Mouse (Mus musculus) hindbrain, embryonic 11.5 days (tissue): ENCODE measurements around the gene Gm16181. TPM values are rescaled to one million over a fixed set of nuclear protein-coding genes. Genes with fewer than 3 reads are reported as not detected.

Source experiments
- ATAC-seq: fragments of 200-750 bp; cut with Nextera tagmentation; 2 replicates; pipeline ENCODE4 v1.8.0; 2017; ENCODE audit warnings: mild to moderate bottlenecking, moderate TSS enrichment, moderate library complexity; ENCODE audit not compliant: low FRiP score
- DNase-seq: peaks from one replicate; pipeline ENCODE4 v3.0.0-alpha.2; 2015; ENCODE audit warnings: low spot score
- H3K27ac ChIP-seq: fragments of 300-500 bp; sonication (generic); 2 replicates; pipeline ENCODE4 v1.5.1; 2014; ENCODE audit warnings: mild to moderate bottlenecking, low read depth, low read length
- H3K27me3 ChIP-seq: fragments of 300-500 bp; sonication (generic); 2 replicates; pipeline ENCODE4 v1.6.1; 2014; ENCODE audit warnings: mild to moderate bottlenecking, low read length, moderate library complexity, mixed read lengths; ENCODE audit not compliant: control insufficient read depth, insufficient read depth
- H3K36me3 ChIP-seq: fragments of 300-500 bp; sonication (generic); 2 replicates; pipeline ENCODE4 v1.6.1; 2014; ENCODE audit warnings: mild to moderate bottlenecking, low read length, moderate library complexity, mixed read lengths; ENCODE audit not compliant: control insufficient read depth, insufficient read depth
- H3K4me1 ChIP-seq: fragments of 300-500 bp; sonication (generic); replicated peaks from 2 replicates; pipeline ENCODE4 v1.6.1; 2014; ENCODE audit warnings: low read length, mixed read lengths; ENCODE audit not compliant: control insufficient read depth, insufficient read depth
- H3K4me2 ChIP-seq: fragments of 300-500 bp; sonication (generic); replicated peaks from 2 replicates; pipeline ENCODE4 v1.6.1; 2014; ENCODE audit warnings: mild to moderate bottlenecking, low read depth, low read length
- H3K4me3 ChIP-seq: fragments of 300-500 bp; sonication (generic); 2 replicates; pipeline ENCODE4 v1.5.1; 2014; ENCODE audit warnings: low read depth, low read length
- H3K9ac ChIP-seq: fragments of 300-500 bp; sonication (generic); 2 replicates; pipeline ENCODE4 v1.6.1; 2014; ENCODE audit warnings: low read depth, low read length
- H3K9me3 ChIP-seq: fragments of 300-500 bp; sonication (generic); 2 replicates; pipeline ENCODE4 v1.6.1; 2016; ENCODE audit warnings: low read length; ENCODE audit not compliant: control insufficient read depth
- WGBS: fragments of 180-500 bp; shearing (Covaris S2); extraction: QIAGEN DNeasy Blood & Tissue Kit; methylation state at CpG from one replicate; pipeline ENCODE4 v1.1.7; 2014; 5-methylcytosine and 5-hydroxymethylcytosine counted together
- polyA plus RNA-seq: library from polyadenylated mRNA; unstranded; fragments of >200 nt; fragmentation: Nextera tagmentation; extraction: Ambion mirVana; gene quantifications from 2 replicates; pipeline ENCODE4 v1.2.1, GENCODE M21; 2014

The Gm16181 gene
- polyA plus RNA-seq, 1 experiment from 2014 or later: 0.36 TPM

DNA sequence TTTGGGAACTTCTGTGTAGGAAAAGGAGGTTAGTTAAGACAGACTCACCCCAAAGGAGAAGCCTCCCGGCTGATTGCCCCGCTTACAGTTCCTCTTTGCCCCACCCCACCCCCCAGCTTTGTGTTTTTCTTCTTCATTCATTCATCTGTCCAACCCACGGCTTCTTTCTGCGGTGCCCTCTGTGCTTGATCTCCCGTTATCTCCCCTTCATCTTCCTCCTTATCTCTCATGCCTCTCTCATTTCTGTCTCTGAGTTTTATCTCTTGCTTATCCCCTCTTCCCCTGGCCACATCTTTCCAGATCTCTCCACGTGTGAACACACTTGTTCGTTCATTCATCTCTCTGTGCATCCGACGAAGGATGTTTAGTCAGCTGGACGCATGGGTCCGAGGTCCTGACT lies 19.5 kb upstream of the Gm16181 start:
- ATAC-seq: no peak
- no peak for DNase-seq
- no peaks in the 10 kb centered on the region for H3K36me3 ChIP-seq
- no peak overlapping the region for H3K4me2 ChIP-seq
- H3K27ac ChIP-seq: no peak overlapping the region
- no peaks in the 10 kb centered on the region for H3K4me1 ChIP-seq
- no peaks in the 10 kb centered on the region for H3K9me3 ChIP-seq
- peaks cover 10% of the 10 kb centered on the region for H3K27me3 ChIP-seq
- H3K4me3 ChIP-seq: no peak overlapping the region
- WGBS: 69% methylated on average over 11 of the region's 11 CpGs
- no peak overlapping the region for H3K9ac ChIP-seq

- Histone ChIP-seq H3K9ac (no peak within 1 kb of the TSS), H3K27me3 (peaks cover 6% of the 10 kb centered on the region)
- ATAC-seq: no peak
These were observed 18.8 kb upstream of the Gm16181 start, which contains the start of gene Tnf for GRCm38 (mm10) chr17:35201787-35202186. Gene Tnf (minus strand): TSS chr17:35202007.

GRCm38 (mm10) chr17:35202442-35202841 lies 18.2 kb upstream of the Gm16181 start:
- no peak overlapping the region for H3K9ac ChIP-seq
- 73% methylated on average over 4 of the region's 4 CpGs for WGBS
- H3K9me3 ChIP-seq: no peaks in the 10 kb centered on the region
- DNase-seq (no peak), ATAC-seq (no peak)
- no peaks in the 10 kb centered on the region for H3K4me1 ChIP-seq
- H3K4me2 ChIP-seq: no peak overlapping the region
- H3K4me3 ChIP-seq: no peak overlapping the region
- H3K27me3 ChIP-seq: peaks cover 6% of the 10 kb centered on the region
- no peaks in the 10 kb centered on the region for H3K36me3 ChIP-seq
- no peak overlapping the region for H3K27ac ChIP-seq

More at GRCm38 (mm10) chr17:35201787-35202186, 18.8 kb upstream of the Gm16181 start, which contains the start of gene Tnf:
- Histone ChIP-seq H3K36me3 (no peaks in the 10 kb centered on the region), H3K27ac (no peak within 1 kb of the TSS), H3K4me1 (no peaks in the 10 kb centered on the region), H3K4me3 (no peak within 1 kb of the TSS), H3K4me2 (no peak within 1 kb of the TSS), H3K9me3 (no peaks in the 10 kb centered on the region)
- no peak for DNase-seq
- WGBS: 48% methylated on average over 13 of the region's 13 CpGs

GRCm38 (mm10) chr17:35204494-35205379 lies 15.9 kb upstream of the Gm16181 start, which contains the start of gene Lta:
Gene Lta (minus strand): TSS chr17:35205351.
- 26% methylated on average over 20 of the region's 20 CpGs for WGBS
- H3K27me3 ChIP-seq: peaks cover 2% of the 10 kb centered on the region; the same call in 1 of the 2 replicates
- no peak within 1 kb of the TSS for H3K4me3 ChIP-seq
- H3K4me1 ChIP-seq: no peaks in the 10 kb centered on the region
- no peaks in the 10 kb centered on the region for H3K9me3 ChIP-seq
- no peak within 1 kb of the TSS for H3K4me2 ChIP-seq
- H3K9ac ChIP-seq: no peak within 1 kb of the TSS
- H3K36me3 ChIP-seq: no peaks in the 10 kb centered on the region
- no peak for ATAC-seq
- no peak within 1 kb of the TSS for H3K27ac ChIP-seq
- no peak for DNase-seq

GRCm38 (mm10) chr17:35205380-35205769 lies 15.3 kb upstream of the Gm16181 start:
- Histone ChIP-seq H3K36me3 (no peaks in the 10 kb centered on the region), H3K9ac (no peak overlapping the region), H3K27me3 (peaks cover 2% of the 10 kb centered on the region; the same call in 1 of the 2 replicates), H3K27ac (no peak overlapping the region), H3K4me2 (no peak overlapping the region), H3K4me1 (no peaks in the 10 kb centered on the region), H3K9me3 (no peaks in the 10 kb centered on the region), H3K4me3 (no peak overlapping the region)
- DNase-seq (no peak), ATAC-seq (no peak)
- 56% methylated on average over 10 of the region's 10 CpGs for WGBS

DNA sequence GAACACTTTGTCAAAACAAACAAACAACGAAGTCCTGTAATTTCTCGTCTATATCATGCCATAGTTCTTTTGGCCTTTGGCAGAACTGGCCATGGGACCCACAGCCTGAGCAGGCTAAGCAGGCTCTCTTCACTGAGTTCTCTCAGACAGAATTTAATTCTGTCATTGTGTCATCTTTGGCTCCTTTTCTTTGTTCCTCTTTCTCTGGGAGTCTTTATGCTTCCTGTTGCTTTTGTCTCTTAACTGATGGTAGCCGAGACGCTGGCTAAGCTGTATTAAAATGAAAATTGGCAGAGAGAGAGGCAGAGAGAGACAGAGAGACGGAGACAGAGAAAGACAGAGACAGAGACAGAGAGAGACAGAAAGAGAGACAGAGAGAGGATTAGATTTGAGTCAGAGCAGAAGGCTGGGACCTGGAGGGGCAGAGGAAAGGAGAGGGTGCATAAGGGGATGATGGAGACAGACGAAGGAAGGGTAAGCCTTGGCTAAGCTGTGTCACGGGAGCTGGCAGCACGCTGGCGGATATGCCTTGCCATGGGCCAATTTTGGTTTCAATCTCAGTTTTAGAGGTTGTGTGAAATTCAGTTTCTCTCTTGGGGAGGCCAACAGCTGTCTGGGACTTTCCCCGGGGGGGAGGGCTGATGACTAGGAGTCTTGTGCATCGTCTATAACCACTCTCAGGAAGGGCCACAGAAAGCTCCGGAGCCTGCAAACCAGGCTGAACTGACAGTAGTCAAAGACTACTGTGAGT lies 10.7 kb upstream of the Gm16181 start:
- ATAC-seq (no peak), DNase-seq (no peak)
- Histone ChIP-seq H3K4me3 (no peak overlapping the region), H3K4me1 (no peaks in the 10 kb centered on the region), H3K9me3 (no peaks in the 10 kb centered on the region), H3K4me2 (no peak overlapping the region), H3K9ac (no peak overlapping the region), H3K27me3 (no peaks in the 10 kb centered on the region), H3K36me3 (no peaks in the 10 kb centered on the region), H3K27ac (no peak overlapping the region)
- 79% methylated on average over 12 of the region's 12 CpGs for WGBS

DNA sequence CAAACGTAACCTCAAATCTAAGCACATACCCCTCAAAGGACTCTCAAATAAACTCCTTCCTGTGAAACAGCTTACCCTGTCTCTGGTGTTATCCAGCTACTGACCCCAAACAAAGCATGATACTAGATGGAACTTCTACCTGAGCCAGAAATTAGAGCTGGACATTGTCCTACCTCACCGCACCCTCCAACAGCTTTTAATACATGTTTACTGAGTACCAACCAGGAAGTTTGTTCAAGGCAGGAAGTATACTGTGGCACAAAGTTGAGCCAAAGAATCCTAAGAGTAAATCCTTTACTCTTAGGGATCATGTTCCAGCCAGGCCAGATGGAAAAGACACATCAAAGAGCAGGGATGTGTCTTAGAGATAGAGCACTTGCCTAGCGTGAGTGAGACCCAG lies 10.0 kb upstream of the Gm16181 start:
- WGBS: 83% methylated on average over 3 of the region's 3 CpGs
- Histone ChIP-seq H3K36me3 (no peaks in the 10 kb centered on the region), H3K4me3 (no peak overlapping the region), H3K9me3 (no peaks in the 10 kb centered on the region), H3K27me3 (no peaks in the 10 kb centered on the region), H3K4me1 (no peaks in the 10 kb centered on the region), H3K4me2 (no peak overlapping the region), H3K9ac (no peak overlapping the region), H3K27ac (no peak overlapping the region)
- ATAC-seq (no peak), DNase-seq (no peak)

DNA sequence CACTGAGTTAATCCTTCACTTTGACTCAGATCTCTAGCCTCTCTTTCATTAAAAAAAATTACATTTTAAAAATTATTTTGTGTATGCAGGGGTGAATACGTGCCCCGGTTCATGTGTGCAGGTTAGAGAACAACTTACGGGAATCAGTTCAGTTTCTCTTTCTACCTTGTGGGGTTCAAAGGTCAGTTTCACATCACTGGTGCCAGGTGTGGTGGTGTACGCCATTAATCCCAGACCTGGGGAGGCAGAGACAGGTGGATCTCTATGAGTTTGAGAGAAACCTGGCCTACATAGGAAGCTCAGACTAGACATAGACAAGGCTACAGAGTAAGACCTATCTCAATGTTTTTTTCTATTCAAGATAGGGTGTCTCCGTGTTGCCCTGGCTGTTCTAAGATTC lies 7.6 kb upstream of the Gm16181 start:
- WGBS: 93% methylated on average over 5 of the region's 5 CpGs

More for the DNA sequence above, 7.6 kb upstream of the Gm16181 start:
- H3K36me3 ChIP-seq: no peaks in the 10 kb centered on the region
- no peak overlapping the region for H3K27ac ChIP-seq
- no peak overlapping the region for H3K4me2 ChIP-seq
- no peak for DNase-seq
- no peak overlapping the region for H3K9ac ChIP-seq
- no peaks in the 10 kb centered on the region for H3K4me1 ChIP-seq
- no peak for ATAC-seq
- no peak overlapping the region for H3K4me3 ChIP-seq
- no peaks in the 10 kb centered on the region for H3K27me3 ChIP-seq
- no peaks in the 10 kb centered on the region for H3K9me3 ChIP-seq
